Mouse (Mus musculus) brain, embryonic 18.5 days (tissue): Measurements from ENCODE around the gene Exoc4.

ENCODE experiments used
- DNase-seq: peaks from one replicate; pipeline ENCODE4 v3.0.0-alpha.2; 2012; ENCODE audit warnings: low read depth, low spot score

Exoc4 gene

DNA sequence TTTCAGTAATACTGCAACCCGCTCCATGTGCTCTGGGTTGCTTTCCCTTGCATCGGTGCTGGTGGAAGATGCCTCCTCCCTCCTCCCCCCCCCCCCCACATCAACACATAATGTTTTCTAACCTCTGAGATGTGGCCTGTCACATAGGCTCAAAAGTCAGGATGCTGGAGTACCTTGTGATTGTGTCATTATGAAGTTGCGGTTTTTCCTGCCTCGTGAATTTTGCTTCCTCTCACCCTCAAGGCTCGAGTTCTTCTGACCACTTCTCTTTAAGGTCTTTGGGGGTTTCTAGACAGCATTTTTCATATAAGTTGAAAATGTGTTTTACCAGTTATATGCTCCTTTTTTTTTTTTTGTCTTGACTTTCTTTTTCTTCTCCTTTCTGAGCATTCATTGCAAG lies 507.1 kb downstream of the Exoc4 start:
- no peak for DNase-seq

DNA sequence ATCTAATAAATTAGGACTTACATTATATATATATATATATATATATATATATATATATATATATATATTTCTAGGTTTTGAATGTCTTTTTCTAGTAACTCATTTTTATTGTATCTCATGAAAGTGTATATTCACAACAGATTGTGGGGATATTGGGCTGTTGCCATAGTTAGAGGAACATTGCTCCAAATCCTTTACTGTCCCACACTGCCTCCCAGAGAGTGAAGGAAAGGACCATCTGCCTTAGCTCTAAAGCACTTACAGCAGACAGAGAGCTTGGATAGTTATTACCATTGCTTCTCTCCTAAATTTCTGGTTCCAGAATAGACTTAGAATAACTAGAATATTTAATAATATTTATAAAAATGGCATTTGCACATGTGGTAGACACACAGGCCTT lies 512.7 kb downstream of the Exoc4 start:
- peak; percentile 55 for DNase-seq

DNA sequence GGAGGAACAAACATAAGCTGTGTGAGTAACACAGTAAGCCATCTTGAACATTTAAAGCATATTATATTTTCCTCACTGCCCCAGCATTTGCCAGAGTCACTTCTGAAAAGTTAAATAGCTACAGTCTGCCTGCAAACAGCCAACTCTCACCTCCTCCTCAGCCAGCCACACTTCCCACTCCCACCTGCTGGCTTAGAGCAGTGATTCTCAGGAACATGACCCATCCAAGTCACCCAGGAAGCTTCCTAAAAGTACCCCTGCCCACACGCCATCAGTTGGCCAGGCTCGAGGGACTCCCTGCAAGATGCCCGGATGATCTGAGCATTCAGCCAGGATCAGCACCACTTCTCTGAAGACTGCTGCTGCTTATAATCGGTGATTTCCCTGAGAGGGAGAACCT lies 514.4 kb downstream of the Exoc4 start:
- no peak for DNase-seq

DNA sequence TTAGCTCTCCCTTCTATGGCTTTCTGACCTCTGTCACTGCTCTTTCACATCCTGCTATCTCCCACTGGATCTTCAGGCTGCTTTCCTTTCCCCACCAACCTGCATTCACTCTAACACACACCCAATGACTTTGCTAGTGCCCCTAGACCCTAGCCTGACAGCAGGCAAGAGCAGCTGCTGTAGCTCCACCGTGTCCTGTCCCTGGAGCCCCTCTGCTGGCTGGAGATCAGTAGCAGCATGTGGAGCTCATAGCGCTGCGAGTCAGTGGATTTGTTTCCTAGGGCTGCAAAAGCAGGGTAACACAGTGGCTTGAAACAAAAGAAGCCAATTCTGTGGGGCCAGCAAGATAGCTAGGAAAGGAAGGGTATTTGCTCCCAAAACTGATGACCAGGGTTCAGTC lies 515.1 kb downstream of the Exoc4 start:
- DNase-seq, result no peak

DNA sequence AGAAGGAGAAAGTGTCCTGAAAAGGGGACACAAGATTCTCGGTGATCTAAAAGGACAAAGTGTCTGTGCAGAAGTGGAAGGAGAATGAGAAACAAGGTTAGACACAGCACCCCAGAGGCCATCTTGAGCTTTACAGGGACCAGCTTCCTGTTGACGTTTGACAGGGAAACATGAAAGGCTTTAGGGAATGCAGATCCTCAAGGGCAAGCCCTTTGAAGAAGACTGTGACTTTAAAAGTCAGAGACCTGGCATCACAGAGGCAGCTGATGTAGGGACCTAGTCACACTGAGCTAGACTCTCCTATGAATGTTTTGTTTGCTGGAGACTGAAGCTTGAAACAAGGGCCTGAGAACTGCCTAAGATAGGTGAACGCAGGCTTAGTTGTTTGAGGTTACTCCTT lies 520.4 kb downstream of the Exoc4 start:
- DNase-seq, result no peak

DNA sequence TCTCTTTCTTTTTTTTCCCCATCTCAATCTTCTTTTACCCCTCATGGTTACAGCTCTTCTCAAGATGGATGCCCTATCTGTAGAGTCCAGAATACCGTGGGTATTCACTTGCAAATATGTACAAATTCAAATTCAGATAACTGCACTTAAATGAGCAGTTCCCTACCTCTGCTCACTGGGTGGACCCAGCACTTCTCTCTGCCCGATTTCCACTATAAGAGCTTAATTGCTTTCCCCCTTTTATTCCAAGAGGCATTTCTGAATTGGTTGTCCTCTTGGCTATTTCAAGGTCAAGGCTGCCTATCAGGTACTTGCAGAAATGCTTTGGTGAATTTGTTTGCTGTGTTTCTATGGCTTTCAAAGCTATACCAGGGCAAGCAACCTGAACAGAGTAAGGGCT lies 521.1 kb downstream of the Exoc4 start:
- no peak for DNase-seq

DNA sequence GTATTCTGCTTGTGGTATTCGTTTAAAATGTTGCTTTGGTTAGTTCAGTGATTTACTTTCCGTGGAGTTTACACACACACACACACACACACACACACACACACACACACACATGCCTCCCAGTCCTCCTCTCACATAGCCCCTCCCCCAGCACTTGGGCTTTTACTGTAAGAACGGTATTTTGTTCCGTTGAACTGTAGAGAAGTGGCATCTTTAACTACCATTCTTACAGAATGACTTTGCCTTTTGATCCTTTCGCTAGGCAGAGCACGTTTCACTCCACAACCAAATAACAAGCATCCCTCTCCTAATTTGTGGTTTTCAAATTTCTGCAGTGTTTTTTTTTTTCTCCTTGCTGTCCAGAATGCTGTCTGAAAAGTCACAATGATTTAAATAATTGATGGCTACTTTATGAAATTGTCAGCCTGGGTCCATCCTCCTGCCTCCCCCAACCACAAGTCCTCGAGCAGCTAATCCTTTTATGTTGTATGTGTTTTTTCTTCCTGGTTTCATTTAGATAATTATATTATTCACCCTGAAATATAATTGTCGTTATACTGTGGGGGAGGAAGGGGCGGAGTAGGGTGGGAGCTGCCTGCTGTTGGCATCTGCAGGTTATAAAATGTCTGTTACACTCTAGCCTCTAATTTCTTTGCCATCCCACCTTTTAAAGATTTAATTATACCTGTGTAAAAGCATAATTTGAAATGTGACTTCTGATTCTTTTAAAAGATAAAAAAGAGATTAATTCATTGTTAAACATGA lies 523.8 kb downstream of the Exoc4 start:
- no peak for DNase-seq

DNA sequence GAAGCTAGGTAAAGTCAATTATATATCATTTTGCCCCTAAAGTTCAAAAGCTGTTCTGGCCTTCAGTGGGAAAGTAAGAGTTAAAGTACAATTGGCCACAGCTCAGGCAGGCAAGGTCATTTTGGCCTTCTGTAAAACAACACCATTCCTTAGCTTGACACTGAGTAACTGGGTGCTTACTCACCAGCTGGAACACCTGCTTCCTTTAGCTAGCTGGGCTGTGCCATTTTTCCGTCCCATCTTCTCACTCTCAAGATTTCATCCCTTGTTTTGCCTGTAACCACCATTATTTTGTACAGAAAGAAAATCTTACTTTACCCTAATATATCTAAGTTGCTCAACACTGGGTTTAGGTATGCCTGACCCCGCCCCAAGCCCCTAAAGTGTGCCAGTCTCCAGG lies 543.7 kb downstream of the Exoc4 start:
- DNase-seq, result no peak

DNA sequence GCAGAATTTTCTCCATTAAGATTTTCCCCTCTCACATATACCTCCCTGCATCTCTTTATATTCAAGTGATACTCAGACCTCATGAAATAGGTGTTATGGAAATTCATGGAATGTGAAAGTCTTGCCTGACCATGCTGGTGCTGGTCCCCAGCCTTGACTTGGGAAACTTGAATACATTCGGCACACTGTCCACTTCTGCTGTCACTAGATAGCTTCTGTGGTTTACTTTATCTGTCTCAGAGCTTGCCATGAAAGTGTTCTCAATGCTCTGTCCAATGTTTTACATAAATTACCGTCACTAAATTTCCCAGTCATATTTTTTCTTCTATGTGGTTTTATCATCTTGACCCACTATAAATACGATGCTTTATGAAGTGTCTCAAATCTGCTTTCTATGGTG lies 552.4 kb downstream of the Exoc4 start:
- no peak for DNase-seq

DNA sequence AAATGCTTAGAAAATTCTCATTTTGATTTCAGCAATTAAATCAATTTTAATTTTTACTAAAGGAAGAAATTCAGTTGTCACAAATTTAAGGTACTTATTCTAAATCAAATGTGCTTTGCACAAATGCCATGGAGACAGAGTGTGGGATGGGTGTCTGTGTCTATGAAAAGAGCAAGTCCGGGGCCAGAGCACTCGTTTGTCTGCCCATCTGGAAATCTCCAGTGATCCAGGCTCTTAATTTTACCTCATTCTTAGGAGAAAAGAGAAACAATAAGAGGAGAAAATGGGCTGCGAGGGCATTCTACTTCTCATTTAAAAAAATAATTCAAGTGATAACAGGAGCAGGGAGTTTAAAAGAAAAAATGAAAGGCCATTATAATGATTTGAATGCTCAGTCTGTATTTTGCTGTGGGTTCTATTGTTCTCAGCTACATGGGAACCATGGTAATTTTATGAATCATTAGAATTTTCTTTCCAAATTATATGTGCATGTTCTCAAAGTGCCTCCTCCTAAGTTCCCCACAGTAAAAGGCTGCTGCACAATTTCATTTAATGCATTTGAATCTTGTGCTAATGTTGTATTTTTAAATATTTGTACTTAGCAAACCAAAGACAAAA lies 554.7 kb downstream of the Exoc4 start:
- DNase-seq, result no peak

DNA sequence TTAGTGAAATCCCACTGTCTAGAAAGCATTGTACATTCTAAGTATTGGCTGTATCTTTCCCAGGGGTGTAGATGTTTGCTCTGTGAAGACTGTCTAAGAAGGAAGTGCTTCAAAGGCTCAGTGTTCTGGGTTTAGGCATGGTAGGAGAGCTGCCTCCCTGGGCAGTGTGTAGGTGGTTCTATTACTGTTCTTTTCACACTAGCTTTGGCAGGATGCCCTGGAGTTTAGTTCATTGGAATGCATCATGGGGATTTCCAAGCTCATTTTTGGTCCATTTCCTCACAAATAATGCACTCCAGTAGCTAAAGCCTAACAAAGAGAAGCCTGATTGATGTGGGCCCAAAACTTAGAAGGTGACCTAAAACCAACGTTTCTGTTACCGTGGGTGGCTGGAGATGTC lies 555.9 kb downstream of the Exoc4 start:
- DNase-seq, result no peak

DNA sequence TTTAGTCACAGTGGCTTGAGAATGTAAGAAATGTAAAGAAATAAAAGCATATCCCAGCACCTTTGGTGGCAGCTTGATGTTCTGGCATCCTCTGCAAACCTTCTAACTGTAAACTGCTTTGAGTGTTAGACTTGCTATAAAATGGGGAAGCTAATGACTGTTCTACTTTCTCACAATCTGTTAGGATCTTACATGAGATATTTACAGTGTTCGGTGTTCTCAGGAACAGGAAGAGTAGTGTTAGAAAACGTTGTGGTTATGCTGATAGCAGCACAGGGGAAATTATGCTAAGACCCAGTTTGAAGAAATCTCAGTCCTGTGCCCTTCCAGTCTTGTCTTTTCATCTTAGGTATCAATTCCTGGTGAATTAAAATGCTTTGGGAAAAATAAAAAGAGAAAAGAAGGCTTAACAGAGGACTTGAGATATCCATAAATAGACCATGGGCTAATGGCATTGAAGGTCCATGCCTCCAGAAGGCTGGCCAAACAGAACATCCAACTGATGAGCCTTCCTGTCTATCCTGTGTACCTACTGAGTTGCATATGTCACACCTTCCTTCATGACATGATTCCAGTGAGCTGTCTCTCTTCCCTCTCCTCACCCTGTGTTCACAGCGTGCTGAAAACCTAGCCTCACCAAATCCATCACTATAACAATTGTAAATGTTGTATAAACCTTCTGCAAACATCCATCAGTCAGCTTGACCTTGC lies 557.3 kb downstream of the Exoc4 start:
- DNase-seq, result no peak

DNA sequence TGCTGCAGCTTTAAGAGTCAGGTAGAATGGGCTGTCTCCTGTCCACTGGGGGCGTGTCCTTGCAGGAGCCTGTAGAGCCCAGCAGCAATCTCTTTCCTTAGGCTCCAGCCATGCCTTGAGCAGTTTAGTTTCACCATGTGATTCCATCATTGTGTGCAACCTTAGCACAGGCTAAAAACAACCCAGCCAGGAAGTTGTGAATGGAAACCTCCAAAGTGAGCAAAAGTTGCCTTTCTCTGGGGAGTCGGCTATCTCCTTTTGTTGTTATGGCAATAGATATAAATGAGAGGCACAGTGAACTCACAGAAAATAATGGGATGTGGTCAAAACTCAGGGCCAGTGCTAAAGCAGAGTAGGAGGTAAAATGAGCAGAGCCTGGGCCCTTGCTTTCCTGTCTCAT lies 565.5 kb downstream of the Exoc4 start:
- DNase-seq, result no peak

DNA sequence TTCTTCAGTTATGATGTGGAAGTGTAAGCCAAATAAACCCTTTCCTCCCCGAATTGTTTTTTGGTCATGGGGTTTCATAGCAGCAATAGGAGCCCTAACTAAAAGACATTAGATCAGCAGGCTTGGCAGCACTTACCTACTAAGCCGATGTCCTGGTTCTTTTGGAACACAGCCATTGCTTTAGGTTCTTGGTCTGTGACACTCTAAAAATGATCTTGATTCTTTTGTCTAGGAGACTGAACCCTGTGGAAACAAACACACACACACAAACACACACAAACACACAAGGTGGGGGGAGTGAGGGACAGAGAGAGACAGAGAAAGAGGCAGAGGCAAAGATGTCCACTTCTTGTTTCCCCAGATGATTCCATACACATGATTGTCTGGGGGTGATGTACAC lies 574.3 kb downstream of the Exoc4 start:
- no peak for DNase-seq

DNA sequence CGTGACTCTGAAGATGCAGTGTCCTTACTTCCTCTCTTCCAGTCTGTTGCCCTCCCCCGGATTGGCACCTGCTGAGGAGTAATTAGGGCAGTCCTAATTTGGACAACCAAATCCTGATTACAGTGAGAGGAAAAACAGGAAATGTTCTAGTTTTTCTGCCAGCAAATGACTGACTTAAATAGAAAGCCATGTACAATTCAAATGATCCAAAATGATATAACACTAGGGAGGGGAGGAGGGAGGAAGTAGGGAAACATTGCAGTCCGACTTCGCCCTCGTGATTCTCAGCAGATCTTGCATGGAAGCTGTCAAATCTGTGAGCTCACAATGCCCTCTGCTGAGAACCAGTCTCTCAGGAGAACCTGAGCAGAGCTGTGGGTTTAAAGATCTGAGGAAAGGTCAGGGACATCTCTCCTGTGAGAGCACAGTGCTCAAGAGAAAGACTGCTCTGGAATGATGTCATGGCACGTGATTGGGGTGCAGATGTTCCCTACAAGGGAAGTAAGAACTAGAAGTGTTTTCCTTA lies 575.0 kb downstream of the Exoc4 start:
- peak; percentile 49 for DNase-seq

DNA sequence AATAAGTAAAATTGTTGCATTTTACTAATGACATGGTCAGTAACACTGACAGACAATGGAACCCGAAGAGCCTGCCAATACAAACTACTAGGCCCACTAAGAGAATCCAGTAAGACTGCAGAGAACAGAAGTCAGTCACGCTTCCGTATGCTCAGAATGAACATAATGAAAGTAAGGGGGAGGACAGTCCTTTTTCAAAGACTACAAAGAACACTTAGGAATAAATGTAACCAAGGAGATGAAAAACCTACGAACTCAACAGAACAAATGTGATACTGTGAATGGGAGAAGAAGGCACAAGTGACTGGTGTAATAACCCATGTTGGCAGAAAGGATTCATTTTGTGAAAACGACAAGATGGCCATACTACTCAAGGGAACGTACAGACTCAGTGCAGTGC lies 579.6 kb downstream of the Exoc4 start:
- DNase-seq, result no peak

DNA sequence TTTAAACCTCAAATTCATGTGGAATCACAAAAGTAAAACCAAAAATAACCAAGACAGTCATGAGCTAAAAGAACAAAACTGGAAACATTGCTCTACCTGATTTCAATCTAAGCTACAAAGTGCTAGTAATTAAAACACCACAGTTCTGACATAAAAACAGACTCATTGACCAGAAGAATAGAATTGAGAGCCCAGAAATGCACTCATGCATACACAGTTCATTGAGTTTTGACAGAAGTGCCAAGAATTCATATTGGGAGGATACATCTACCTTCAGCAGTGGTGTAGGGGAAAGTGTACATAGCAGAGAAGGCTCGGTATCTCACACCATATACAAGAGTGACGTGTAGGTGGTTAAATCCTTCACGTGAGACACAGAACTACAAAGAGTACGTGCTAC lies 580.4 kb downstream of the Exoc4 start:
- no peak for DNase-seq

DNA sequence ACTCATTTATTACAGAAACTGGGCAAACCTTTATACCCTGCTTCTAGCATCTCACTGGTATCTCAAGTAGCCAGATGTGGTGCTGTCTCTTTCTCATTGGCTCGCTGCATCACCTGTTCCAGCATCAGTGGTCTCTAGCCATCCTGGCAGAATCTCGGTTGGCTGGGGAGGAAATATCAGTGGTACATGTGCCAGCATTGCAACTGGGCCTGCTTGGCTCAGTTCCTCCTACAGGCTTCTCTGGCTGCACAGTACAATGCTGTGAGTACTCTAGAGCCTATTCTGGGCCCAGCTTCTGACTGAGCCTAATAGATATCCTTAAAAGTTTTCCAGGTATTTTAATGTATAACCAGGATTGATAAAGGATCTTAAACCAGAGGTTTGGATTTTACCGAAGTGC lies 582.4 kb downstream of the Exoc4 start:
- DNase-seq, result no peak

DNA sequence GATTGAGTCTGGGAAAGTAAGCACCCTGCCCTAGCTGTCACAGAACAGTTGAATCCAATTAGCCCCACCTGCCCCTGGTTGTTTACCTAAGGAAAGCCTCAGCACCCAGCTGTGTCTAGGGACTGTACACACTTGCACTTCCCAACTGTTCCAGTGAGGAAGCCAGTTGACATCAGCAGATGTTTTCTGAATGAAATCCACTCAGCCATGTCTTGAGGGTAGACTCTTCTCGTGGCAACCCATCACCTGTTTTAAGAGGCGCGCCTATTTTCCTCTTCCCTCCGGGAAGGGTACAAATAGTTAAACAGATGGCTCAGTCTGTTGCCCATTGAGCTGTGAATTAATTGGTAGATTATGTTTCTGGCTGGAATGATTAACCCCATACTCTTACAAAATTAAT lies 584.1 kb downstream of the Exoc4 start:
- DNase-seq, result no peak

DNA sequence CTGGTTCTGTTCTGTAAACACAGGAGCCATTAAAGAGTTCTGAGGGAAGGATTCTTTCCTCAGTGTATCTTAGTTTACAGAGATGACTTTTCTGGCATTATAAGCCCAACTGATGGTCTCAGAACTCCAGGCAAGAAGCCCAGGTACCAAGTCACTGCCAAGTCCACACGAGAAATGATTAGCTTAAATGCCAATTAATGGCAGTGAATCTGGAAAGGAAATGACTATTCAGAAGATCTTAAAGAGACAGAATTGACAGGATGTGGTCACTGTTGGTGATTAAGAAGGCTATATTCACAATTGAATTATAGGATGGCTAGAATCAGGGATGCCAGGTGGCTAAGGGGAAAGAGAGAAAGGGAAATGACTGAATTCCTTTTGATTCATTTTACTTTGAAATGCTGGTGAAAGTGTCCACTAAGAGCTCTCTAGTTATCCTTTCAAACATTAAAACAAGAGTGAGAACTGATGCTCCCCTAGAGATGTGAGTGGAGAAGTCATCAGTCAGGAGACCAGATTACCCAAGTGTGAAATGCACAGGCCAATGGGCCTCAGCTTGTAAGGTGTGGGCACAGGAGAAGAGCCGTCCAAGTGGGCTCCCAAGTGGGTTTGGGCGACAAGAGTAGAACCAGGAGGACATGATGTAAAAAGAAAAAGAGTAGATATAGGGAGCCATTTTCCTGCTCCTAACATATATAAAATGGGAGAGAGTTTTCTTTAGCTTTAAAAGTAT lies 587.3 kb downstream of the Exoc4 start:
- DNase-seq, result no peak

DNA sequence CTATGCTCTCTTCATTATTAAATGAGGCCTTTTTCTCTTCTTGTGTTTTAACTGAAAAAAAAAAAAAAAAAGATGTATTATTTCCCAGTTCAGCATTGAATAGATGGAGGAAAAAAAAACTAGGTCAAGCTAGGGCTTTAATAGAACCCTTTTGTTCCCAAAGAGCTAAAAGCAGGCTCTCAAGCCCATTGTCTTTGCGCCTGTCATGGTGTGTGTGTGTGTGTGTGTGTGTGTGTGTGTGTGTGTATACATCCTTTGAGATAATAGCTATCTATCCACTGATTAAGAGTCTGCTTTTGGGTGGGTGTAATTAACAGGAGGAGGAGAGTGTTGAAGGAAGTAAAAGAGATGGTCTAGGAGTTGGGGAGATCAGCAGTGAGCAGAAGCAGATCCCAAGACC lies 594.0 kb downstream of the Exoc4 start:
- DNase-seq, result no peak

DNA sequence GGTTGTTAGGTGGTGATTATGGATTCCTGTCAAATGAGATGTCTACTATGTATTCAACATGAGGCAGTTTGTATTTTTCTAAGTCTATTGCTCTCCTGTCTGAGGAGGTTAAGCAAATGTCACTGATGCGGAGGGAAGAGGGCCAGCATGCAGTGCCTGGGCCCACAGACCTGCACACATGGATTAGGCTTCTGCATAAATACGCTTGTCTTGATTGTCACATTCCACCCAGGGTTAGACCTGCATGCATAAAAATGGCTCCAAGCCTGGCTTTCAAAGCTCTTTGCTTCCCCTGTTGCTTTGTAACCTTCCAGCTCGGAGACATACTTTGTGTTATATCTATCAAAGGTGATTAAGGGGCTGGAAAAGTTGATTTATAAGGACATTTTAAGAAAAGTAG lies 610.2 kb downstream of the Exoc4 start:
- DNase-seq, result no peak
